Mouse (Mus musculus) liver, embryonic 14.5 days (tissue): ENCODE results near the gene Baiap2l2.

Experiments used
- CTCF ChIP-seq: IDR thresholded peaks from 2 replicates; pipeline ENCODE4 v1.5.1; 2016; ENCODE audit warnings: antibody characterized with exemption, low read depth, control low read depth
- EP300 ChIP-seq: IDR thresholded peaks from 2 replicates; pipeline ENCODE4 v1.6.1; 2016; ENCODE audit warnings: antibody characterized with exemption, low read depth

GRCm38 (mm10) chr15:79328058-79328938 is 43.0 kb upstream of the Baiap2l2 start, which contains the start of gene Pla2g6:
- TF ChIP-seq CTCF (no peak), EP300 (peak; percentile 43; the same call in 1 of the 2 replicates)
